Mouse (Mus musculus) T-helper 17 cell (primary cell): Measurements from ENCODE around the gene Smg5.
"Not testable (repeated sequence)": the region's sequence is repeated elsewhere in the genome, so short reads cannot be mapped to it uniquely, and the experiment has no call there.

Experiments
- in situ Hi-C, 2 experiments: fragments of 300-600 bp; cut with MboI, MseI; formaldehyde crosslinking; loops; 1 replicate in 1 of 2; 2 replicates in 1 of 2; pipeline ENCODE4 v1.15.1; 2025; ENCODE audit warnings: high pct_unique_total_duplicates in 2 of 2

The Smg5 gene

GRCm38 (mm10) chr3:88350732-88351131 lies 14.7 kb downstream of the Smg5 start:
- in situ Hi-C loops: loop anchor here in 1 of 2 experiments (10.0 kb wide), 1 partner anchor 344 kb away; no protein-coding TSS in a partner anchor

DNA sequence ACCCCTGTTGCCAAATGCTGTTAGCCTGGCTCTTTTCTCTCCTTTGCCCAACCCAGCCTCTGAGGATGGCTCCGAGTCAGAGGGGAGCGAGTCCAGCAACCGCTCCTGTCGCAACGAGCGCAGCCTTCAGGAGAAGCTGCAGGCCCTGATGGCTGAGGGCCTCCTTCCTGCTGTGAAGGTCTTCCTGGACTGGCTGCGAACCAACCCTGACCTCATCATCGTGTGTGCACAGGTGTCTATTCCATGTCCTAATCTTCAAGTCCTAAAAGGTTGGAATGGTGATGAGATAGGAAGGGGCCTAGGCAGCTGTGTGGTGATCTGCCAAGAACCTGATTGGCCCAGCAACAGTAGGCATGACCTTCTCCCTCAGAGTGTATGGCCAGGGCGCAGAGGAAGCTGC lies 16.8 kb downstream of the Smg5 start:
- in situ Hi-C loops: loop anchor here in 1 of 2 experiments (10.0 kb wide), 1 partner anchor 342 kb away; no protein-coding TSS in a partner anchor

DNA sequence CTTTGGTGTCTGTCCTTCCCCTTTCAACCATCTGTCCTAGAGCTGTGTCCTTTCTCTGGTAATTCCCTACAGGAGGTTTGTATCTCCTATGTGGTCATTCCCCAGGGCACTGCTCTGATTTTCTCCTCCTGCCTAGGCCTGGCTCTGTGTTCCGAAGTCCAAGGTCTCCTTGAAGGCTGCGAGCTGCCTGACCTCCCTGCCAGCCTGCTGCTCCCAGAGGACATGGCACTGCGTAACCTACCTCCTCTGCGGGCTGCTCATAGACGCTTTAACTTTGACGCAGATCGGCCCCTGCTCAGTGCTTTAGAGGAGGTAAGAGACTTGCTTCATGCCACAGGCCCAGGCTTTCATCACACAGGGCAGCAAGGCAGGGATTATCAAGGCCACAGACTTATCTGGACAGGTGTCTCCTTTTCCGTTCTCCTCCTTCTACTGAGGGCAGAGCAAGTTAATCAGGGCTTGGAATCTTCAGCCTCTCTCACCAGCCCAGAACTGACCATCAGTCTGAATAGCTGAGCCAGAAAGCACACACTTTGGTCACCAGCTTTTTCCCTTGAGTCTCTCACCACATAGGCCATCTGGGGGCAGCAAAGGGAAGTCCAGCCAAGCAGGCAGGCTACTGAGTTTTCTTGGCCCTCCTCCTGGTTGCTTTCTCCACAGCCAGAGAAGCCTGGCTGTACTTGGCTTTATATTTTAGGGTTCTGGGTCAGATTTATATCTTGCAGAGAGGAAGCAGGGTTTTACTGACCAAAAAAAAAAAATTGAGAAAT lies 18.5 kb downstream of the Smg5 start:
- in situ Hi-C loops: loop anchor here in 1 of 2 experiments (10.0 kb wide), 1 partner anchor 340 kb away; no protein-coding TSS in a partner anchor

- in situ Hi-C loops: loop anchor here in 1 of 2 experiments (10.0 kb wide), 1 partner anchor 335 kb away; no protein-coding TSS in a partner anchor
These were observed 23.5 kb downstream of the Smg5 start for GRCm38 (mm10) chr3:88359584-88359983.

DNA sequence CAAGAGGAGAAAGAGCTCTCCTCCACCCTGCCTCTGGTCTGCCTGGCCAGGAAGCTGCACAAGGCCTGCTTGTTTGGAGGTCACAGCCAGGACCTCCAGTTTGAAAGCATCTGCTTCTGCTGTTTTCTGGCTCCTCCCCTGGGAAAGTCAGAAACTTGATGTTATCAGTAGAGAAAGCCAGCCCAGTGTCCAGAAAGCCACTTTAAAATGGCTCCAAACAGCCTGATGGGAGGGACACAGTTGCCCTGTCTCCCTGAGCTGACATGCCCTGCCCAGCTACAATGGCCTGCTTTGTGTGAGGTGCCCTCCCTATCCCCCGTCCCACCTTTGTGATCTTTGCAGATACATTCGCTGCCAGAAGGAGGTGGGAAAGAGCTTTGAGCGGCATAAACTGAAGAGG lies 23.9 kb downstream of the Smg5 start:
- in situ Hi-C loops: loop anchor here in 1 of 2 experiments (10.0 kb wide), 1 partner anchor 335 kb away; no protein-coding TSS in a partner anchor

DNA sequence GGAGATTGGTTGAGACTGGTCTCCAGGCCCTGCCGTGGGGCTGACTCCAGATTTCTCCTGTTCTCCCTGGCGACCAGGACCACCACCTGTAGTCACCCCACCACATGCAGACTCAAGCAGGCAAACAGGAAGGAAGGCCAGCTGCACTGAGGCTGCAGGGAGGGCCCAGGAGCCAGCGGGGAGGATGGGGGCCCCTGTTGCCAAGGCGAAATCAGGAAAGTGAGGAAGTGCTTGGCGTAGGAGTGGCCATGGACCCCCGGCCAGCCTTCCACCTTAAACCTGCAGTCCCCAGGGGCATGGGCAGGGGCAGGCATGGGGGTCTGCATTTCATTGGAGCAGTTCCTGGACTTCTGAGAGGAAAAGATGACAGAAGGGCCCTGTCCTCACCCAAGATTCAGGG lies 25.0 kb downstream of the Smg5 start:
- in situ Hi-C loops: no loop called here

- in situ Hi-C loops: no loop called here
These were observed 25.7 kb downstream of the Smg5 start for GRCm38 (mm10) chr3:88361612-88362313.

DNA sequence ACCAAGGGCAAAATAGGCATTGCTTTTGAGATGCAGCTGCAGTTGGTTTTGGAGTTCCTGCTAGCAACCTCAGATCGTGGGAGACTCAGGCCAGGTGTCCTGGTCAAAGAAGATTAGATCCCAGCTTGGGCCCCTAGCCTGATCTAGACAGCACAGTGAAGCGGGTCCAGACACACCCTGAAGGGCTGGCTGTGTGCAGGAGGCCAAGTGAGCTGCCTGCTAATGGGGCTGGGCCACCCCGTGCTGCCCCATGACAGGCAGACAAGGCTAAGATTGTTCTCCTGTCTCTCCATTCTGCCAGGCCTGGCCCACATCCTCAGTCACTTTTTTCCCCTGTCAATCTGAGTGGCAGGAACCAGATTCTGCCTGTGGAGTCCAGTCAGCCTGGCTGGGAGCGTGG lies 27.6 kb downstream of the Smg5 start:
- in situ Hi-C loops: no loop called here

- in situ Hi-C loops: no loop called here
These were observed 28.3 kb downstream of the Smg5 start, which contains the start of gene Paqr6 for GRCm38 (mm10) chr3:88364337-88364736. TSS of gene Paqr6 (plus strand) at chr3:88364584.

DNA sequence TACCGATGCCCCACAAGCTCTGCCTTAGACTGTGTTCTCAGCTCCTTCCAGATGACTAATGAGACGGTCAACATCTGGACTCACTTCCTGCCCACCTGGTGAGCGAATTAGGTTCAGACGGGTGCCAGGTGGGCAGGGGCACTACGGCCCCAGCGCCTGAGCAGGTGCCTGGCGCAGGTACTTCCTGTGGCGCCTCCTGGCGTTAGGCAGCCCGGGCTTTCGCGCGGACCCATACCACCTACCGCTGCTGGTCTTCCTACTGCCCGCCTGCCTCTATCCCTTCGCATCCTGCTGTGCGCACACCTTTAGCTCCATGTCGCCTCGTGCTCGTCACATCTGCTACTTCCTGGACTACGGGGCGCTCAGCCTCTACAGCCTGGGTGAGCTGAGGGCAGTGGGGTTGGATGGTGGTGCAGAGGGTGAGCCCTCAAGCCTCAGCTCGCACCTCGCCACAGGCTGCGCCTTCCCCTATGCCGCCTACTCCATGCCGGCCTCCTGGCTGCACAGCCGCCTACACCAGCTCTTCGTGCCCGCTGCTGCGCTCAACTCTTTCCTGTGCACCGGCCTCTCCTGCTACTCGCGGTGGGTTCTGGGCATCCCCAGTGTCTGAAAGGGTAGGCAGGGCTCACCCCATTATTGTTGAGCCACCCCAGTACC lies 29.8 kb downstream of the Smg5 start:
- in situ Hi-C loops: no loop called here

GRCm38 (mm10) chr3:88366830-88367428 lies 30.9 kb downstream of the Smg5 start:
- in situ Hi-C loops: not testable (repeated sequence)

GRCm38 (mm10) chr3:88367517-88367916 lies 31.5 kb downstream of the Smg5 start:
- in situ Hi-C loops: not testable (repeated sequence)

DNA sequence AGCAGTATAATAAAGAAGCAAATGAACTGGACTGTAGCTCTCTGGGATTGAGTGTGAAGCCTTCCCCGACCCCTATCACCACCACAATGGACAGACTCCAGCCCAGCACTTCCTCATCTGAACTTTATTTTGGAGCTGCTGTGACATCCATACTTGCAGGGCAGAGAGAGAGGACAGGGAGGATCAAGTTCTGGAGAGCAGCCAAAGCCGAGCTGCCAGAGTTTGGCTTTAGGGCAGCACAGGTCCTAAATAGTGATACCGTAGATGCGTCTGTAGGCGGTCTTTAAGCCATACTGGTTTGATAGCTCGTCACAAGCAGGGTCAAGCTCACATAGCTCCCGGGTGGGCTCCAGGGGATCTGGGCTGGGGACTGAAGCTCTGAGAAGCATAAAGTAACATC lies 32.5 kb downstream of the Smg5 start:
- in situ Hi-C loops: not testable (repeated sequence)

GRCm38 (mm10) chr3:88372643-88373042 lies 36.6 kb downstream of the Smg5 start, which contains the start of gene Bglap3:
TSS of gene Bglap3 (minus strand) at chr3:88372743.
- in situ Hi-C loops: not testable (repeated sequence)

DNA sequence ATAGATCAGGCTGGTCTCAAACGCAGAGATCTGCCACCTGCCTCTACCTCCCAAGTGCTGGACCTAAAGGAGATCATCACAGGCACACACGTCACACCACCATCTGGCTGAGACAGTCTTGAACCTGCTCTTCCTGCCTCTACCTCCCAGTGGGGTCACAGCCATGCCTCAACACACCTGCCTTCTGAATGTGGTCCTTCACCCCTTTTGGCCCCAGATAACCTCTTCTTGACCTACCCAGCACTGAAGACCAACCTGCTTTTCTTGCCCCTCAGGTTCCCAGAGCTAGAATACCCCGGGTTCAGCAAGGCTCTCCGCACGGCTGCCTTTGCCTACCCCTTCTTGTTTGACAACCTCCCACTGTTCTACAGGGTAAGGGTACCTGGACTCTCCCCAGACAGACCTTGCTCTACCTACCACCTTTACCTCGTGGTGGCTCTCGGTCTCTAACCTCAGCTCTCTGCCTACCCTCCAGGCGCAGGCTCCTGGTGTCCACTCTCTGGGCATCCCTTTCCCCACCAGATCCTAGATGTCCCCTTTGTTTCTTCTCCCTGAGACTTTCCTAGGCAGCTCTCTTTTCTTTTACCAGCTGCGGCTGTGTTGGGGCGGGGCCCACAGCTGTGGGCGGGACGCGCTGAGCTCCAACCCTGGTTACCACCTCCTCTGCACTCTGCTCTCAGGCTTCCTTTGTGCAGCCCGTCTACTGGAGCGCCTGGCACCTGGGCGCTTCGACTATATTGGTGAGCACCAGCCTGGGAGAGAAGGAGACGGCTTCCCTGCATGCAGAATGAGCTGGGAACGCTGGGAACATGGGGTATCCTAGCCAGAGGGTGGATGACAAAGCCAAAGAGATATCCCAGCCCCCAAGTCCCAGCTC lies 39.9 kb downstream of the Smg5 start:
- in situ Hi-C loops: not testable (repeated sequence)

DNA sequence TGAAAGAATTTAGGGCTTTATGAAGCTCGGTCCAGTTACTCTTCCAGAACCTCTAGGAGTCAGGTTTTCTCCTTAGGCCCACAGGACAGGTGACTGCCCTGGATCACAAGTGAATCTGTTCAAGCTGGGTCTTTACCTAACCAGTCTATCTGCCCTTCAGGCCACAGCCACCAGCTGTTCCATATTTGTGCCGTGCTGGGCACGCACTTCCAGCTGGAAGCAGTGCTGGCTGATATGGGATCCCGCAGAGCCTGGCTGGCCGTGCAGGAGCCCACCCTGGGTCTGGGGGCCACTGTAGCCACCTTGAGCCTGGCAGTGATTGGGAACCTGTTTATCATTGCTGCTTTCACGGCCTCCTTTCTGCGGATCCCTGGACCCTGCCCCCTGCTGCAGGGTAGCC lies 40.6 kb downstream of the Smg5 start:
- in situ Hi-C loops: not testable (repeated sequence)

- in situ Hi-C loops: not testable (repeated sequence)
These were observed 42.5 kb downstream of the Smg5 start, which contains the start of gene Bglap2 for GRCm38 (mm10) chr3:88378599-88378998. TSS of gene Bglap2 (minus strand) at chr3:88378699.

GRCm38 (mm10) chr3:88381389-88382315 lies 45.6 kb downstream of the Smg5 start:
- in situ Hi-C loops: not testable (repeated sequence)

GRCm38 (mm10) chr3:88382383-88382782 lies 46.3 kb downstream of the Smg5 start:
- in situ Hi-C loops: not testable (repeated sequence)
